Mouse (Mus musculus) neural tube, embryonic 11.5 days (tissue): ENCODE data around the gene 4931429L15Rik. TPM values are rescaled to one million over a fixed set of nuclear protein-coding genes. Genes with fewer than 3 reads are reported as not detected.
"Not testable (repeated sequence)": the region's sequence is repeated elsewhere in the genome, so short reads cannot be mapped to it uniquely, and the experiment has no call there.

Experiments used
- ATAC-seq: fragments of 200-750 bp; cut with Nextera tagmentation; 2 replicates; pipeline ENCODE4 v1.8.0; 2017; ENCODE audit warnings: moderate number of reproducible peaks, mild to moderate bottlenecking, moderate TSS enrichment, moderate library complexity; ENCODE audit not compliant: insufficient read depth, low FRiP score, low TSS enrichment
- DNase-seq: peaks from one replicate; pipeline ENCODE4 v3.0.0-alpha.2; 2015; ENCODE audit warnings: low spot score
- H3K27ac ChIP-seq: fragments of 300-500 bp; sonication (generic); 2 replicates; pipeline ENCODE4 v1.5.1; 2014; ENCODE audit warnings: low read depth, mild to moderate bottlenecking, low read length
- H3K27me3 ChIP-seq: fragments of 300-500 bp; sonication (generic); 2 replicates; pipeline ENCODE4 v1.6.1; 2014; ENCODE audit warnings: mild to moderate bottlenecking, low read length, mixed read lengths; ENCODE audit not compliant: control insufficient read depth, insufficient read depth
- H3K36me3 ChIP-seq: fragments of 300-500 bp; sonication (generic); 2 replicates; pipeline ENCODE4 v1.6.1; 2014; ENCODE audit warnings: mild to moderate bottlenecking, low read length, moderate library complexity, mixed read lengths; ENCODE audit not compliant: control insufficient read depth, insufficient read depth
- H3K4me1 ChIP-seq: fragments of 300-500 bp; sonication (generic); 2 replicates; pipeline ENCODE4 v1.6.1; 2014; ENCODE audit warnings: low read length, mixed read lengths; ENCODE audit not compliant: control insufficient read depth, insufficient read depth
- H3K4me2 ChIP-seq: fragments of 300-500 bp; sonication (generic); 2 replicates; pipeline ENCODE4 v1.6.1; 2014; ENCODE audit warnings: low read depth, mild to moderate bottlenecking, moderate library complexity
- H3K4me3 ChIP-seq: fragments of 300-500 bp; sonication (generic); 2 replicates; pipeline ENCODE4 v1.5.1; 2014; ENCODE audit warnings: low read depth, low read length
- H3K9ac ChIP-seq: fragments of 300-500 bp; sonication (generic); 2 replicates; pipeline ENCODE4 v1.6.1; 2014; ENCODE audit warnings: mild to moderate bottlenecking, low read length
- H3K9me3 ChIP-seq: fragments of 300-500 bp; sonication (generic); 2 replicates; pipeline ENCODE4 v1.6.1; 2016; ENCODE audit warnings: low read length; ENCODE audit not compliant: control insufficient read depth
- WGBS: fragments of 180-500 bp; shearing (Covaris S2); extraction: QIAGEN DNeasy Blood & Tissue Kit; methylation state at CpG from one replicate; pipeline ENCODE4 v1.1.7; 2014; 5-methylcytosine and 5-hydroxymethylcytosine counted together
- polyA plus RNA-seq: library from polyadenylated mRNA; unstranded; fragments of >200 nt; fragmentation: Nextera tagmentation; extraction: Ambion mirVana; gene quantifications from 2 replicates; pipeline ENCODE4 v1.2.1, GENCODE M21; 2014

The 4931429L15Rik gene
- polyA plus RNA-seq, 1 experiment from 2014 or later = not detected

- ATAC-seq = no peak
- Histone ChIP-seq H3K4me1 (peaks cover 13% of the 10 kb centered on the region), H3K4me2 (no peak overlapping the region), H3K9ac (no peak overlapping the region), H3K27me3 (no peaks in the 10 kb centered on the region), H3K4me3 (no peak overlapping the region), H3K27ac (no peak overlapping the region), H3K36me3 (no peaks in the 10 kb centered on the region), H3K9me3 (no peaks in the 10 kb centered on the region)
- 95% methylated on average over 4 of the region's 4 CpGs for WGBS
- no peak for DNase-seq
These were observed 19.4 kb upstream of the 4931429L15Rik start for GRCm38 (mm10) chr9:46339051-46339652.

GRCm38 (mm10) chr9:46338384-46338783 lies 18.6 kb upstream of the 4931429L15Rik start:
- no peak overlapping the region for H3K9ac ChIP-seq
- no peak for DNase-seq
- H3K4me3 ChIP-seq = no peak overlapping the region
- no peak overlapping the region for H3K4me2 ChIP-seq
- H3K4me1 ChIP-seq = peaks cover 13% of the 10 kb centered on the region
- peak overlapping the region; percentile 62; the same call in 1 of the 2 replicates for H3K27ac ChIP-seq
- no peaks in the 10 kb centered on the region for H3K27me3 ChIP-seq
- ATAC-seq = peak; percentile 27; the same call in 1 of the 2 replicates
- H3K9me3 ChIP-seq = no peaks in the 10 kb centered on the region
- H3K36me3 ChIP-seq = no peaks in the 10 kb centered on the region
- WGBS = 38% methylated on average over 4 of the region's 4 CpGs

GRCm38 (mm10) chr9:46337852-46338291 lies 18.1 kb upstream of the 4931429L15Rik start:
- Histone ChIP-seq H3K4me2 (no peak overlapping the region), H3K9me3 (no peaks in the 10 kb centered on the region), H3K4me1 (peaks cover 13% of the 10 kb centered on the region), H3K4me3 (no peak overlapping the region), H3K36me3 (no peaks in the 10 kb centered on the region), H3K27me3 (no peaks in the 10 kb centered on the region), H3K9ac (no peak overlapping the region), H3K27ac (no peak overlapping the region; the same call in 1 of the 2 replicates)
- DNase-seq = peak; percentile 69
- peak; percentile 87 for ATAC-seq
- 8% methylated on average over 3 of the region's 3 CpGs for WGBS

GRCm38 (mm10) chr9:46337331-46337730 lies 17.5 kb upstream of the 4931429L15Rik start:
- ATAC-seq = no peak
- H3K36me3 ChIP-seq = no peaks in the 10 kb centered on the region
- no peak overlapping the region for H3K9ac ChIP-seq
- H3K4me1 ChIP-seq = peaks cover 13% of the 10 kb centered on the region
- no peak overlapping the region for H3K27ac ChIP-seq
- no peak for DNase-seq
- 78% methylated on average over 7 of the region's 7 CpGs for WGBS
- H3K9me3 ChIP-seq = no peaks in the 10 kb centered on the region
- H3K4me2 ChIP-seq = no peak overlapping the region
- H3K27me3 ChIP-seq = no peaks in the 10 kb centered on the region
- H3K4me3 ChIP-seq = no peak overlapping the region

GRCm38 (mm10) chr9:46336294-46336693 lies 16.5 kb upstream of the 4931429L15Rik start:
- peaks cover 13% of the 10 kb centered on the region for H3K4me1 ChIP-seq
- not testable (repeated sequence) for H3K9me3 ChIP-seq, H3K4me3 ChIP-seq, H3K9ac ChIP-seq, H3K4me2 ChIP-seq, ATAC-seq, H3K27me3 ChIP-seq, H3K36me3 ChIP-seq, DNase-seq, H3K27ac ChIP-seq
- WGBS = 65% methylated on average over 13 of the region's 14 CpGs

GRCm38 (mm10) chr9:46335461-46335995 lies 15.7 kb upstream of the 4931429L15Rik start:
- H3K27me3 ChIP-seq = no peaks in the 10 kb centered on the region
- DNase-seq = no peak
- WGBS = 79% methylated on average over 10 of the region's 10 CpGs
- no peak overlapping the region for H3K4me2 ChIP-seq
- no peak overlapping the region for H3K9ac ChIP-seq
- no peak for ATAC-seq
- H3K36me3 ChIP-seq = no peaks in the 10 kb centered on the region
- peaks cover 13% of the 10 kb centered on the region for H3K4me1 ChIP-seq
- H3K4me3 ChIP-seq = no peak overlapping the region
- no peaks in the 10 kb centered on the region for H3K9me3 ChIP-seq
- H3K27ac ChIP-seq = no peak overlapping the region

GRCm38 (mm10) chr9:46334471-46335025 lies 14.8 kb upstream of the 4931429L15Rik start:
- no peaks in the 10 kb centered on the region for H3K27me3 ChIP-seq
- no peak overlapping the region for H3K9ac ChIP-seq
- H3K27ac ChIP-seq = no peak overlapping the region
- peaks cover 13% of the 10 kb centered on the region for H3K4me1 ChIP-seq
- ATAC-seq = no peak
- H3K9me3 ChIP-seq = no peaks in the 10 kb centered on the region
- DNase-seq = no peak
- no peak overlapping the region for H3K4me2 ChIP-seq
- no peaks in the 10 kb centered on the region for H3K36me3 ChIP-seq
- 35% methylated on average over 26 of the region's 26 CpGs for WGBS
- H3K4me3 ChIP-seq = no peak overlapping the region

GRCm38 (mm10) chr9:46331301-46331700 lies 11.5 kb upstream of the 4931429L15Rik start:
- H3K36me3 ChIP-seq = no peaks in the 10 kb centered on the region
- H3K9ac ChIP-seq = no peak overlapping the region
- DNase-seq = no peak
- H3K27ac ChIP-seq = no peak overlapping the region
- H3K4me3 ChIP-seq = no peak overlapping the region
- H3K4me2 ChIP-seq = no peak overlapping the region
- H3K27me3 ChIP-seq = no peaks in the 10 kb centered on the region
- WGBS = 97% methylated on average over 1 of the region's 1 CpGs
- H3K9me3 ChIP-seq = no peaks in the 10 kb centered on the region
- ATAC-seq = no peak
- peaks cover 9% of the 10 kb centered on the region for H3K4me1 ChIP-seq

GRCm38 (mm10) chr9:46330586-46330895 lies 10.8 kb upstream of the 4931429L15Rik start:
- H3K27me3 ChIP-seq = no peaks in the 10 kb centered on the region
- peaks cover 9% of the 10 kb centered on the region for H3K4me1 ChIP-seq
- H3K4me2 ChIP-seq = no peak overlapping the region
- no peak overlapping the region for H3K4me3 ChIP-seq
- DNase-seq (no peak), ATAC-seq (no peak)
- H3K36me3 ChIP-seq = no peaks in the 10 kb centered on the region
- H3K9me3 ChIP-seq = no peaks in the 10 kb centered on the region
- no peak overlapping the region for H3K9ac ChIP-seq
- H3K27ac ChIP-seq = no peak overlapping the region
- WGBS = 49% methylated on average over 6 of the region's 6 CpGs
